Mouse (Mus musculus) forebrain, embryonic 15.5 days (tissue): ENCODE data around the gene Dmrta2. TPM values are rescaled to one million over a fixed set of nuclear protein-coding genes. Genes with fewer than 3 reads are reported as not detected.
A peak's percentile ranks its signal among the peaks of the same experiment; 100 is the strongest.

ENCODE experiments used
- ATAC-seq: fragments of 200-750 bp; cut with Nextera tagmentation; replicated peaks from 2 replicates; pipeline ENCODE4 v1.8.0; 2017; ENCODE audit warnings: mild to moderate bottlenecking, moderate TSS enrichment, moderate library complexity
- H3K27ac ChIP-seq: fragments of 300-500 bp; sonication (generic); replicated peaks from 2 replicates; pipeline ENCODE4 v1.5.1; 2015; ENCODE audit warnings: mild to moderate bottlenecking, inconsistent platforms
- H3K27me3 ChIP-seq: fragments of 300-500 bp; sonication (generic); 2 replicates; pipeline ENCODE4 v1.6.1; 2015; ENCODE audit warnings: inconsistent platforms
- H3K36me3 ChIP-seq: fragments of 300-500 bp; sonication (generic); 2 replicates; pipeline ENCODE4 v1.6.1; 2015; ENCODE audit warnings: mild to moderate bottlenecking, inconsistent platforms
- H3K4me1 ChIP-seq: fragments of 300-500 bp; sonication (generic); 2 replicates; pipeline ENCODE4 v1.6.1; 2015; ENCODE audit warnings: inconsistent platforms
- H3K4me2 ChIP-seq: fragments of 300-500 bp; sonication (generic); replicated peaks from 2 replicates; pipeline ENCODE4 v1.6.1; 2015; ENCODE audit warnings: mild to moderate bottlenecking, inconsistent platforms
- H3K4me3 ChIP-seq: fragments of 300-500 bp; sonication (generic); 2 replicates; pipeline ENCODE4 v1.5.1; 2015; ENCODE audit warnings: mild to moderate bottlenecking, inconsistent platforms
- H3K9ac ChIP-seq: fragments of 300-500 bp; sonication (generic); replicated peaks from 2 replicates; pipeline ENCODE4 v1.6.1; 2015; ENCODE audit warnings: mild to moderate bottlenecking, inconsistent platforms
- H3K9me3 ChIP-seq: fragments of 300-500 bp; sonication (generic); 2 replicates; pipeline ENCODE4 v1.6.1; 2016; ENCODE audit warnings: inconsistent platforms
- WGBS: fragments of 180-500 bp; shearing (Covaris S2); methylation state at CpG from one replicate; pipeline ENCODE4 v1.1.7; 2015; ENCODE audit warnings: mixed read lengths; 5-methylcytosine and 5-hydroxymethylcytosine counted together
- polyA plus RNA-seq: library from polyadenylated mRNA; unstranded; fragments of >200 nt; fragmentation: Nextera tagmentation; extraction: Ambion mirVana; gene quantifications from 2 replicates; pipeline ENCODE4 v1.2.1, GENCODE M21; 2015

Gene Dmrta2
- polyA plus RNA-seq, 1 experiment from 2014 or later: 3.2 TPM

GRCm38 (mm10) chr4:109987560-109988362, 9.9 kb downstream of the Dmrta2 start:
- Histone ChIP-seq H3K27me3 (peaks cover 30% of the 10 kb centered on the region), H3K9ac (no peak overlapping the region), H3K4me3 (no peak overlapping the region), H3K4me1 (peaks cover 26% of the 10 kb centered on the region), H3K4me2 (0 out of 2 replicates have a peak overlapping the region, but pooled peaks have one; percentile 13), H3K9me3 (no peaks in the 10 kb centered on the region), H3K36me3 (no peaks in the 10 kb centered on the region), H3K27ac (0 out of 2 replicates have a peak overlapping the region, but pooled peaks have one; percentile 21)
- no peak for ATAC-seq
- 10% methylated on average over 20 of the region's 20 CpGs for WGBS

- no peak for ATAC-seq
- H3K4me1 ChIP-seq: peaks cover 24% of the 10 kb centered on the region
- 25% methylated on average over 5 of the region's 5 CpGs for WGBS
- peaks cover 30% of the 10 kb centered on the region for H3K27me3 ChIP-seq
- no peak overlapping the region for H3K4me3 ChIP-seq
- no peak overlapping the region for H3K9ac ChIP-seq
- no peak overlapping the region for H3K4me2 ChIP-seq
- no peaks in the 10 kb centered on the region for H3K36me3 ChIP-seq
- H3K27ac ChIP-seq: no peak overlapping the region
- no peaks in the 10 kb centered on the region for H3K9me3 ChIP-seq
These were observed 10.6 kb downstream of the Dmrta2 start for GRCm38 (mm10) chr4:109988411-109988810.

GRCm38 (mm10) chr4:109989213-109989612, 11.4 kb downstream of the Dmrta2 start:
- ATAC-seq: no peak
- H3K27ac ChIP-seq: no peak overlapping the region
- H3K4me1 ChIP-seq: peaks cover 16% of the 10 kb centered on the region
- WGBS: 49% methylated on average over 6 of the region's 6 CpGs
- no peak overlapping the region for H3K9ac ChIP-seq
- H3K4me2 ChIP-seq: no peak overlapping the region
- H3K9me3 ChIP-seq: no peaks in the 10 kb centered on the region
- H3K36me3 ChIP-seq: no peaks in the 10 kb centered on the region
- no peak overlapping the region for H3K4me3 ChIP-seq
- peaks cover 30% of the 10 kb centered on the region for H3K27me3 ChIP-seq

GRCm38 (mm10) chr4:110006044-110006443, 28.2 kb downstream of the Dmrta2 start:
- 98% methylated on average over 1 of the region's 1 CpGs for WGBS
- no peak overlapping the region for H3K27ac ChIP-seq
- ATAC-seq: no peak

GRCm38 (mm10) chr4:110019145-110019544, 41.3 kb downstream of the Dmrta2 start:
- WGBS: 44% methylated on average over 9 of the region's 9 CpGs
- ATAC-seq: no peak
- peaks cover 20% of the 10 kb centered on the region for H3K27me3 ChIP-seq
- H3K4me1 ChIP-seq: peaks cover 11% of the 10 kb centered on the region
- no peak overlapping the region for H3K27ac ChIP-seq
- no peaks in the 10 kb centered on the region for H3K9me3 ChIP-seq
- H3K4me3 ChIP-seq: no peak overlapping the region
- H3K36me3 ChIP-seq: no peaks in the 10 kb centered on the region
- no peak overlapping the region for H3K9ac ChIP-seq
- no peak overlapping the region for H3K4me2 ChIP-seq

More at GRCm38 (mm10) chr4:110006044-110006443, 28.2 kb downstream of the Dmrta2 start:
- no peak overlapping the region for H3K4me3 ChIP-seq
- H3K36me3 ChIP-seq: no peaks in the 10 kb centered on the region
- no peaks in the 10 kb centered on the region for H3K27me3 ChIP-seq
- no peaks in the 10 kb centered on the region for H3K9me3 ChIP-seq
- no peaks in the 10 kb centered on the region for H3K4me1 ChIP-seq
- no peak overlapping the region for H3K9ac ChIP-seq
- H3K4me2 ChIP-seq: no peak overlapping the region

GRCm38 (mm10) chr4:110020255-110020654, 42.4 kb downstream of the Dmrta2 start:
- Histone ChIP-seq H3K4me1 (peaks cover 11% of the 10 kb centered on the region), H3K9ac (peak overlapping the region; percentile 47), H3K36me3 (no peaks in the 10 kb centered on the region), H3K4me2 (peak overlapping the region; percentile 47), H3K9me3 (no peaks in the 10 kb centered on the region), H3K27ac (no peak overlapping the region), H3K4me3 (peak overlapping the region; percentile 32), H3K27me3 (peaks cover 20% of the 10 kb centered on the region)
- 8% methylated on average over 12 of the region's 12 CpGs for WGBS
- ATAC-seq: peak; percentile 59

- H3K36me3 ChIP-seq: no peaks in the 10 kb centered on the region
- peaks cover 11% of the 10 kb centered on the region for H3K4me1 ChIP-seq
- no peaks in the 10 kb centered on the region for H3K9me3 ChIP-seq
- H3K9ac ChIP-seq: 0 out of 2 replicates have a peak overlapping the region, but pooled peaks have one; percentile 19
- H3K4me2 ChIP-seq: peak overlapping the region; percentile 30
- peak; percentile 47 for ATAC-seq
- H3K4me3 ChIP-seq: peak overlapping the region; percentile 15; the same call in 1 of the 2 replicates
- no peak overlapping the region for H3K27ac ChIP-seq
- H3K27me3 ChIP-seq: peaks cover 20% of the 10 kb centered on the region
- 15% methylated on average over 25 of the region's 25 CpGs for WGBS
These were observed 44.2 kb downstream of the Dmrta2 start for GRCm38 (mm10) chr4:110021956-110022625.

GRCm38 (mm10) chr4:110028461-110029188, 50.8 kb downstream of the Dmrta2 start:
- Histone ChIP-seq H3K27ac (no peak overlapping the region), H3K9me3 (no peaks in the 10 kb centered on the region), H3K27me3 (0 out of 2 replicates have a peak, but pooled peaks cover 5% of the 10 kb centered on the region), H3K4me3 (no peak overlapping the region), H3K36me3 (no peaks in the 10 kb centered on the region), H3K9ac (no peak overlapping the region), H3K4me2 (no peak overlapping the region), H3K4me1 (no peaks in the 10 kb centered on the region)
- WGBS: 61% methylated on average over 6 of the region's 6 CpGs
- ATAC-seq: peak; percentile 74

- Histone ChIP-seq H3K4me2 (no peak overlapping the region), H3K36me3 (no peaks in the 10 kb centered on the region), H3K27me3 (0 out of 2 replicates have a peak, but pooled peaks cover 5% of the 10 kb centered on the region), H3K4me1 (no peaks in the 10 kb centered on the region), H3K9ac (no peak overlapping the region), H3K4me3 (no peak overlapping the region), H3K27ac (no peak overlapping the region), H3K9me3 (no peaks in the 10 kb centered on the region)
- ATAC-seq: 0 out of 2 replicates have a peak, but pooled peaks have one; percentile 17
- 70% methylated on average over 1 of the region's 1 CpGs for WGBS
These were observed 51.6 kb downstream of the Dmrta2 start for GRCm38 (mm10) chr4:110029446-110029845.
